Mouse (Mus musculus) lung, embryonic 16.5 days (tissue): Measurements from ENCODE around the gene Lamtor3. TPM values are rescaled to one million over a fixed set of nuclear protein-coding genes. Genes with fewer than 3 reads are reported as not detected.

Experiments
- ATAC-seq: fragments of 200-750 bp; cut with Nextera tagmentation; 2 replicates; pipeline ENCODE4 v1.8.0; 2017; ENCODE audit warnings: low read depth, mild to moderate bottlenecking, moderate library complexity
- H3K27ac ChIP-seq: fragments of 300-500 bp; sonication (generic); 2 replicates; pipeline ENCODE4 v1.5.1; 2014; ENCODE audit warnings: mild to moderate bottlenecking, control low read depth, low read length
- H3K27me3 ChIP-seq: fragments of 300-500 bp; sonication (generic); 2 replicates; pipeline ENCODE4 v1.6.1; 2014; ENCODE audit warnings: low read depth, low read length, mixed read lengths; ENCODE audit not compliant: control insufficient read depth, insufficient read depth
- H3K36me3 ChIP-seq: fragments of 300-500 bp; sonication (generic); 2 replicates; pipeline ENCODE4 v1.6.1; 2014; ENCODE audit warnings: low read length; ENCODE audit not compliant: control insufficient read depth, insufficient read depth
- H3K4me1 ChIP-seq: fragments of 300-500 bp; sonication (generic); replicated peaks from 2 replicates; pipeline ENCODE4 v1.6.1; 2014; ENCODE audit warnings: low read length, mixed read lengths; ENCODE audit not compliant: control insufficient read depth, insufficient read depth
- H3K4me2 ChIP-seq: fragments of 300-500 bp; sonication (generic); 2 replicates; pipeline ENCODE4 v1.6.1; 2014; ENCODE audit warnings: low read depth, low read length, control low read depth
- H3K4me3 ChIP-seq: fragments of 300-500 bp; sonication (generic); 2 replicates; pipeline ENCODE4 v1.5.1; 2014; ENCODE audit warnings: mild to moderate bottlenecking, low read length, control low read depth
- H3K9ac ChIP-seq: fragments of 300-500 bp; sonication (generic); 2 replicates; pipeline ENCODE4 v1.6.1; 2014; ENCODE audit warnings: low read length, control low read depth
- H3K9me3 ChIP-seq: fragments of 300-500 bp; sonication (generic); 2 replicates; pipeline ENCODE4 v1.6.1; 2016; ENCODE audit warnings: low read length; ENCODE audit not compliant: control insufficient read depth
- WGBS: fragments of 180-500 bp; shearing (Covaris S2); extraction: QIAGEN DNeasy Blood & Tissue Kit; methylation state at CpG from one replicate; pipeline ENCODE4 v1.1.7; 2014; 5-methylcytosine and 5-hydroxymethylcytosine counted together
- polyA plus RNA-seq: library from polyadenylated mRNA; unstranded; fragments of >200 nt; fragmentation: Nextera tagmentation; extraction: Ambion mirVana; gene quantifications from 2 replicates; pipeline ENCODE4 v1.2.1, GENCODE M21; 2015

Lamtor3 gene
- polyA plus RNA-seq, 1 experiment from 2014 or later = 108 TPM

DNA sequence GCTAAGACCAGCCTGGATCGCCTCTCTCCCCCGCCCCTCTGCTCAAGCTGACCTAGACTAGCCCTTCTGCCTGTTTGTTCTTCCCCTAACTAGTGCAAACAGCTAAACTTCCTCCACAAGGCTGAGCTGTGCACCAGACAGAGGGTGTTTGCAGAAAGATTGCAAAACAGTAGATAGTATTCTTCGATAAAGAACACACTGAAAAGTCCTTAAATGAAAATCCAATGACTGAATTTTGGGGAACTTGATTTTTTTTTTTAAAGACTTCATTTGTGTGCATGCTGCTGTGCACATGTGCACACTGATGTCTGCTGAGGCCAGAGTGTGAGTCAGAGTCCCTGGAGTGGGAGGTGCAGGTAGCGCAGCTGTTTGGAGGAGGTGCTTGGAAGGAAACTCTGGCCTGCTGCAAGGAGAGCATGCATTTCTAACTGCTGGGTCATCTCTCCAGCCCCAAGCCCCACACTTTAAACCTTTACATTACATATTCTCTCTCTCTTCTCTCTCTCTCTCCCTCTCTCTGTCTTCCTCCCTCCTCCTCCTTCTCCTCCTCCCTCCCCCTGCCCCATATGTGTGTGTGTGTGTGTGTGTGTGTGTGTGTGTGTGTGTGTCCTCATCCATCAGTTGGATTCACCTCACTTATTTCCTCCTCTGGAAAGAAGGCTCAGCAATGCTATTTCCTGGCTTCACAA lies 34.1 kb downstream of the Lamtor3 start:
- H3K4me1 ChIP-seq = peaks cover 14% of the 10 kb centered on the region
- no peak overlapping the region for H3K9ac ChIP-seq
- H3K27me3 ChIP-seq = no peaks in the 10 kb centered on the region
- H3K27ac ChIP-seq = peak overlapping the region; percentile 6; the same call in 1 of the 2 replicates
- ATAC-seq = peak; percentile 83
- H3K9me3 ChIP-seq = no peaks in the 10 kb centered on the region
- no peak overlapping the region for H3K4me3 ChIP-seq
- no peak overlapping the region for H3K4me2 ChIP-seq
- 14% methylated on average over 4 of the region's 4 CpGs for WGBS
- no peaks in the 10 kb centered on the region for H3K36me3 ChIP-seq

DNA sequence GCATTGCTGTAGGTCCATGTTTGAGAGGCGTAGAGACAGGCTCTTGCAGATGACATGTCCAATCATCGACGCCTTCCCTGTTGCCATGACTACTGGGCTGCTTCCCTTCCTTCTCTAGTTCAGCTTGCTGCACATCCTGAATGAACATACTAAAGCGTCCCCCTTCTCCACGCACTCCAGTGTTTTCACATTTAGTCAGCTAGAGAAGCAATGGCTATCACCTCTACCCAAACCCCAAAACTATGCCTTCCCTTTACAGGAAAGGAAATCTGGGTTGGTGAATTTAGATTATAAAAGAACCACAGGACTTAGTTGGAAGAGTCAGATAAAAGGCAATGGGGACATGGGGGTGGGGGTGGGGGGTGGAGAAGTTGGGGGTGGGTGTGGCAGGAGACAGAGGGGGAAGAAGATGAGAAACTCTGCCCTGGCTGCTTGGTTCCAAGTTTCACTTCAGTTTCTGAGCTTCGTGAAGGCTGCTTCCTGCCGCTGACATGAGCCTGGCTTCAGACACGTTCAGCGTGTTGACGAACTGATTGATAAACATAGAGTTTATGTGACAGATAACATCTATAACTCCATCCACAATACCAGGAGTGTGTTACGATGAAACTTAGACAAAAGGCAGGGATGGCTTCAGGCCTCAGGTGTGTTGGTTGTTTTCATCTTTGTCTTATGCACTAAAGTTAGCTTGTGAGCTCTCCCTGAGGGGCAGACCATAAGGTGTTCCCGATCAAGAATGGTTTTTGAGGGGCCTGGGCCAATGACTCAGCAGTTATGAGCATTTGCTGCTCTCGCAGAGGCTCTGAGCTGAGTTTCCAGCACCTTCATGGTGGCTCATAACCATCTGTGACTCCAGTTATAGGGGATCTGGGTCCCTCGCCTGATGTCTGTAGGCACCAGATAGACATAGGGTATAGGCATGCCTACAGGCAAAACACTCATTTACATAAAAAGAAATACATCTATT lies 34.9 kb downstream of the Lamtor3 start:
- no peaks in the 10 kb centered on the region for H3K36me3 ChIP-seq
- 31% methylated on average over 14 of the region's 14 CpGs for WGBS
- peak; percentile 84 for ATAC-seq
- no peak overlapping the region for H3K9ac ChIP-seq
- H3K4me1 ChIP-seq = peaks cover 14% of the 10 kb centered on the region
- no peak overlapping the region for H3K4me3 ChIP-seq
- no peaks in the 10 kb centered on the region for H3K9me3 ChIP-seq
- H3K27ac ChIP-seq = no peak overlapping the region
- H3K4me2 ChIP-seq = no peak overlapping the region
- H3K27me3 ChIP-seq = no peaks in the 10 kb centered on the region

GRCm38 (mm10) chr3:137954256-137954916 lies 36.1 kb downstream of the Lamtor3 start:
- no peak for ATAC-seq
- H3K4me3 ChIP-seq = no peak overlapping the region
- WGBS = 67% methylated on average over 23 of the region's 23 CpGs
- no peak overlapping the region for H3K9ac ChIP-seq
- H3K36me3 ChIP-seq = no peaks in the 10 kb centered on the region
- H3K27ac ChIP-seq = no peak overlapping the region
- H3K4me1 ChIP-seq = peaks cover 14% of the 10 kb centered on the region
- no peaks in the 10 kb centered on the region for H3K9me3 ChIP-seq
- H3K27me3 ChIP-seq = no peaks in the 10 kb centered on the region
- no peak overlapping the region for H3K4me2 ChIP-seq

DNA sequence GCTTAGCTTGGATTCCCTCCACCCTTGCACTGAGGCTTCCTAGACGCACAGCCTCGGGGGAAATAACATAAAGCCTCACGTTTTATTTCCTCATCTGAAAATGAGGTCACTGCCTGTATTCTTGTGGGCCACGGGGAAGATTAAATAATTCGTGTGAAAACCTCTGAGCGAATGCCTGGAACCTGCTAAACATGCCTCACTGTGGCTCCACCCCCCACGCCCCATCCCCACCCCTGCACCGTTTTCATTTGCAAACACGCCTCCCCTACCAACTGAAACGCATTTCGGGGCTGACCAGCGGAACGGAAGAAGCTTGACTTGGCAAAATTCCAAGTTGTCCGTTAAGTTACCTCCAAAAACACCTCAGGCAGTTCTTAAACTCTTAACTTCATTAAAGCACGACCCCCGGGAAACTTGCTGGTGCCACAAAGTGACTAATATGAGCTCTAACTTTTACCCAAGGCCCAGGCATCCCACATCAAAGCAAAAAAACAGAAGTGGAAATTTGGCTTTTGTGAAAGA lies 37.3 kb downstream of the Lamtor3 start:
- Histone ChIP-seq H3K36me3 (no peaks in the 10 kb centered on the region), H3K27ac (peak overlapping the region; percentile 41; the same call in 1 of the 2 replicates), H3K4me3 (peak overlapping the region; percentile 28), H3K9me3 (no peaks in the 10 kb centered on the region), H3K9ac (peak overlapping the region; percentile 30; the same call in 1 of the 2 replicates), H3K27me3 (no peaks in the 10 kb centered on the region), H3K4me2 (peak overlapping the region; percentile 52), H3K4me1 (peaks cover 14% of the 10 kb centered on the region)
- 11% methylated on average over 16 of the region's 16 CpGs for WGBS
- ATAC-seq = 0 out of 2 replicates have a peak, but pooled peaks have one; percentile 51

DNA sequence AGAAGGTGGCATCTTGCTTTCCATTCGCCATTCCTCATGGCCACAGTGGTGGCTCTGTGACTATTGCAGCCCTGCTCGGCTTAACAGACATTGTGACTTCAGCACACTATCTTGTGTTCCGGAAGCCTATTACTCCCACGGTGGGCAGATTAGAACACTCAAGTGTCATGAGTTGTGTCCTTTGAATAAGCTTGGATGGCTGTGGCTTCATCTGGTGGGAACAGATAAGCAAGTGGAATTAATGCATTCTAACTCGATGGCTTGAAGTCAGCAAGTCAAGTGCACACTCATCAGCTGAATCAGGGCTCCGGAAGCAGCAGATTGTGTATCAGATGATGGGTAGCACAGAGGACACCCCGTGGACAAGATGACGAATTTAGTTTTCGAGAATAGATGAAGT lies 39.6 kb downstream of the Lamtor3 start:
- H3K9me3 ChIP-seq = no peaks in the 10 kb centered on the region
- no peaks in the 10 kb centered on the region for H3K27me3 ChIP-seq
- no peak overlapping the region for H3K4me3 ChIP-seq
- no peaks in the 10 kb centered on the region for H3K36me3 ChIP-seq
- no peak overlapping the region for H3K27ac ChIP-seq
- ATAC-seq = no peak
- H3K4me2 ChIP-seq = no peak overlapping the region
- H3K9ac ChIP-seq = no peak overlapping the region
- 83% methylated on average over 9 of the region's 9 CpGs for WGBS
- peaks cover 5% of the 10 kb centered on the region for H3K4me1 ChIP-seq

- peaks cover 5% of the 10 kb centered on the region; the same call in 1 of the 2 replicates for H3K4me1 ChIP-seq
- no peaks in the 10 kb centered on the region for H3K36me3 ChIP-seq
- ATAC-seq = no peak
- H3K4me2 ChIP-seq = no peak overlapping the region
- no peaks in the 10 kb centered on the region for H3K9me3 ChIP-seq
- H3K27me3 ChIP-seq = no peaks in the 10 kb centered on the region
- H3K27ac ChIP-seq = no peak overlapping the region
- no peak overlapping the region for H3K9ac ChIP-seq
- WGBS = 88% methylated on average over 4 of the region's 4 CpGs
- H3K4me3 ChIP-seq = no peak overlapping the region
Observed at GRCm38 (mm10) chr3:137958352-137958751, 40.0 kb downstream of the Lamtor3 start.

DNA sequence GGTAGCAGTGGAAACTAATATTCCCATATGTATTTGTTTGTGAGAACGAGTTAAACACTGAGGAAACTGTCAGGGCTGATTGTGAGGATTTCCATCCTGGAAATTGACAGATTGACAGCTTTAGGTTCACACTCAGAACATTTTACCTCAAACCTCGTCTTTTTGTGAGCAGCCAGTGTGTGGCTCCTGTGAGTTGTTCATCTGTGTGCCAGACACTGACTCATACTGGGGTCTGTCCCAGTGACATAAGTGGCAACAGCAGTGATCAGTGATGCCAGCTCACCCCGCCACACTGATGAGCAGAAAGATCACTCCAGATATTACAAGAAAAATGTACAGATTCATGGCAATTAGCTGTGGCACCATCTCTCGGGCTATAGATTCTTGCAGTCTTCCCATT lies 41.1 kb downstream of the Lamtor3 start:
- H3K9me3 ChIP-seq = no peaks in the 10 kb centered on the region
- WGBS = 75% methylated on average over 4 of the region's 4 CpGs
- no peak overlapping the region for H3K9ac ChIP-seq
- H3K27me3 ChIP-seq = no peaks in the 10 kb centered on the region
- H3K4me2 ChIP-seq = no peak overlapping the region
- peaks cover 5% of the 10 kb centered on the region; the same call in 1 of the 2 replicates for H3K4me1 ChIP-seq
- no peak overlapping the region for H3K27ac ChIP-seq
- no peak overlapping the region for H3K4me3 ChIP-seq
- H3K36me3 ChIP-seq = no peaks in the 10 kb centered on the region
- no peak for ATAC-seq

DNA sequence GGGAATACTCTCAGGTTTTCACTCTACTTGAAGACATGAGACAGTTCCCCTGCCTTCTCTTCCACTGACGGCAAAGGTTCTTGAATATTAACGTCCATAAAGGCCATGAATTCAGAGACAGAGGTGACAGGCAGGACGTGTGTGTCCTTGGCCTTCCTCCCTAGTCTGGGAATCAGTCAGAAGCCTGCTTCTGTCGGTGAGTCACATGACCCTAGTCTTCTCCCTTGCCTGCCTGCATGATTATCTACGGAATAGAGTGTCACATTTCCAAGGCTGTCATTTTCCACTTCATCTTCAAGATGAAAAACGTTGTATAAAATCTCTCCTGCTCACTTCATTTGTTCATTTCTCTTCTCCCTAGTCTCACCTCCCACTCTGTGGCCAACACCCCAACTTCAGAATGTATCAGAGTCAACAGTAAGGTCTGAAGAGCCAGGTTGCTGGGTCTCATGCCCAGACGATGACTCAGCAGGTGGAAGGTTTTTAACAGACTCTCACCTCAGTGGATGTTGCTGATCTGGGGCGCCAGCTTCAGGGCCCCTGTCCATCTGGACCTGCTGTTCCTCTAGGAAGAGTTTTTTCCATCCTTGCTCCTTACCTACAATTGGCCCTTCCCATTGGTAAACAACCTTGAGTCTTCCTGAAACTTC lies 43.6 kb downstream of the Lamtor3 start:
- no peak overlapping the region for H3K27ac ChIP-seq
- no peak overlapping the region for H3K4me3 ChIP-seq
- no peak overlapping the region for H3K9ac ChIP-seq
- ATAC-seq = peak; percentile 72
- H3K4me2 ChIP-seq = no peak overlapping the region
- H3K4me1 ChIP-seq = no peaks in the 10 kb centered on the region
- WGBS = 25% methylated on average over 8 of the region's 8 CpGs
- H3K27me3 ChIP-seq = no peaks in the 10 kb centered on the region
- no peaks in the 10 kb centered on the region for H3K9me3 ChIP-seq
- no peaks in the 10 kb centered on the region for H3K36me3 ChIP-seq
